Mouse (Mus musculus): Measurements from ENCODE around the gene Dll3.

- TF ChIP-seq POLR2A (IDR thresholded peaks at IDR 0.05; ENCODE audit: insufficient read depth, low read depth, low read length) = no peak
- TF ChIP-seq CTCF (IDR thresholded peaks at IDR 0.05) = no peak
- no peak for TF ChIP-seq EP300 (IDR thresholded peaks at IDR 0.05; ENCODE audit: insufficient read depth, low read depth, low read length)
These were observed 4.2 kb upstream of the Dll3 start for GRCm38 (mm10) chr7:28306216-28306615.
